15 mouse cellular contexts compared by ENCODE assay signal in genomic region chr8:81861311-81861710, GRCm38 (mm10).
"Had no signal": no experiment of that assay in that cellular context is flagged by ENCODE, and none has a peak within 500 bp of the region (broad histone marks: within the 10 kb centered on the region; RNA-seq: fewer than 3 reads in every experiment).

No protein-coding gene starts in this region.

- H3K4me1 ChIP-seq: liver, embryonic 13.5 days; midbrain, embryonic 12.5 days; midbrain, embryonic 15.5 days; neural tube, embryonic 13.5 days; stomach, embryonic 15.5 days had no signal

- ATAC-seq: lung, postnatal 0 days; midbrain, embryonic 15.5 days had no signal

- H3K27me3 ChIP-seq: kidney, embryonic 15.5 days; liver, embryonic 13.5 days; midbrain, embryonic 12.5 days; midbrain, embryonic 15.5 days; neural tube, embryonic 13.5 days; stomach, embryonic 15.5 days had no signal

- H3K36me3 ChIP-seq: kidney, embryonic 15.5 days; liver, embryonic 13.5 days; midbrain, embryonic 12.5 days; midbrain, embryonic 15.5 days; neural tube, embryonic 13.5 days; stomach, embryonic 15.5 days had no signal

- H3K27ac ChIP-seq: kidney, embryonic 15.5 days; left cerebral cortex, adult 2 months; liver, embryonic 13.5 days; macrophage; midbrain, embryonic 12.5 days; midbrain, embryonic 15.5 days; neural tube, embryonic 13.5 days; stomach, embryonic 15.5 days had no signal

- H3K4me3 ChIP-seq: kidney, embryonic 15.5 days; left cerebral cortex, adult 2 months; liver, embryonic 13.5 days; midbrain, embryonic 12.5 days; midbrain, embryonic 15.5 days; neural tube, embryonic 13.5 days; stomach, embryonic 15.5 days had no signal

- H3K9me3 ChIP-seq: kidney, embryonic 15.5 days; liver, embryonic 13.5 days; midbrain, embryonic 12.5 days; midbrain, embryonic 15.5 days; neural tube, embryonic 13.5 days; stomach, embryonic 15.5 days had no signal

- H3K4me2 ChIP-seq: kidney, embryonic 15.5 days; liver, embryonic 13.5 days; lung, embryonic 14.5 days; midbrain, embryonic 12.5 days; midbrain, embryonic 15.5 days; neural tube, embryonic 13.5 days; stomach, embryonic 15.5 days had no signal

- DNase-seq: kidney, postnatal 10 days; layer of hippocampus, postnatal 36 days; liver, embryonic 13.5 days; lung, embryonic 14.5 days; right cerebral cortex, postnatal 25 days; spleen, adult 18-20 months; thymus, postnatal 25 days had no signal

- H3K9ac ChIP-seq: kidney, embryonic 15.5 days; liver, embryonic 13.5 days; lung, embryonic 14.5 days; midbrain, embryonic 12.5 days; midbrain, embryonic 15.5 days; neural tube, embryonic 13.5 days; stomach, embryonic 15.5 days had no signal
